Mouse (Mus musculus): ENCODE measurements around the gene E130218I03Rik. TPM values are rescaled to one million over a fixed set of nuclear protein-coding genes. Genes with fewer than 3 reads are reported as not detected.

The E130218I03Rik gene
- polyA plus RNA-seq (2014; fragmentation: Nextera tagmentation; extraction: Ambion mirVana): 0.35 and 0.43 TPM in 2 replicates

GRCm38 (mm10) chr4:134243516-134244250 lies at the start of gene E130218I03Rik:
TSS of gene E130218I03Rik (plus strand) at chr4:134243662.
- Histone ChIP-seq H3K4me3 (ENCODE audit: low read depth, low read length) (peak within 1 kb of the TSS; percentile 70; the same call in 1 of the 2 replicates), H3K4me2 (ENCODE audit: low read depth, severe bottlenecking) (no peak within 1 kb of the TSS; the same call in 1 of the 2 replicates), H3K27ac (replicated peaks; ENCODE audit: low read depth, low read length) (no peak within 1 kb of the TSS), H3K9me3 (ENCODE audit: control insufficient read depth, low read length) (no peaks in the 10 kb centered on the region), H3K9ac (ENCODE audit: low read length) (no peak within 1 kb of the TSS; the same call in 1 of the 2 replicates), H3K27me3 (ENCODE audit: control insufficient read depth, insufficient read depth, low read length) (peaks cover 18% of the 10 kb centered on the region), H3K36me3 (ENCODE audit: control insufficient read depth, insufficient read depth, low read length) (no peaks in the 10 kb centered on the region), H3K4me1 (ENCODE audit: control insufficient read depth, insufficient read depth, low read length) (peaks cover 4% of the 10 kb centered on the region; the same call in 1 of the 2 replicates)
- WGBS: 91% methylated on average over 17 of the region's 17 CpGs
- no peak for ATAC-seq (ENCODE audit: insufficient number of reproducible peaks, low FRiP score, low TSS enrichment, low read depth)
- no peak for DNase-seq (ENCODE audit: low spot score)

GRCm38 (mm10) chr4:134199371-134199770 lies 44.1 kb upstream of the E130218I03Rik start:
- 76% methylated on average over 2 of the region's 2 CpGs for WGBS
- Histone ChIP-seq H3K27me3 (ENCODE audit: control insufficient read depth, insufficient read depth, low read length) (no peaks in the 10 kb centered on the region), H3K27ac (replicated peaks; ENCODE audit: low read depth, low read length) (no peak overlapping the region), H3K36me3 (ENCODE audit: control insufficient read depth, insufficient read depth, low read length) (no peaks in the 10 kb centered on the region), H3K9ac (ENCODE audit: low read length) (no peak overlapping the region), H3K4me2 (ENCODE audit: low read depth, severe bottlenecking) (no peak overlapping the region), H3K4me3 (ENCODE audit: low read depth, low read length) (no peak overlapping the region), H3K9me3 (ENCODE audit: control insufficient read depth, low read length) (no peaks in the 10 kb centered on the region), H3K4me1 (ENCODE audit: control insufficient read depth, insufficient read depth, low read length) (no peaks in the 10 kb centered on the region)
- ATAC-seq (ENCODE audit: insufficient number of reproducible peaks, low FRiP score, low TSS enrichment, low read depth) (no peak), DNase-seq (ENCODE audit: low spot score) (no peak)

GRCm38 (mm10) chr4:134202904-134203303 lies 40.6 kb upstream of the E130218I03Rik start, which contains the start of gene Gm7534:
TSS of gene Gm7534 (minus strand) at chr4:134203004.
- Histone ChIP-seq H3K27me3 (ENCODE audit: control insufficient read depth, insufficient read depth, low read length) (no peaks in the 10 kb centered on the region), H3K9me3 (ENCODE audit: control insufficient read depth, low read length) (no peaks in the 10 kb centered on the region), H3K4me2 (ENCODE audit: low read depth, severe bottlenecking) (no peak within 1 kb of the TSS), H3K27ac (replicated peaks; ENCODE audit: low read depth, low read length) (no peak within 1 kb of the TSS), H3K4me3 (ENCODE audit: low read depth, low read length) (no peak within 1 kb of the TSS), H3K9ac (ENCODE audit: low read length) (no peak within 1 kb of the TSS), H3K4me1 (ENCODE audit: control insufficient read depth, insufficient read depth, low read length) (0 out of 2 replicates have a peak, but pooled peaks cover 2% of the 10 kb centered on the region), H3K36me3 (ENCODE audit: control insufficient read depth, insufficient read depth, low read length) (no peaks in the 10 kb centered on the region)
- DNase-seq (ENCODE audit: low spot score) (no peak), ATAC-seq (ENCODE audit: insufficient number of reproducible peaks, low FRiP score, low TSS enrichment, low read depth) (no peak)
- whole genome bisulfite sequencing: 82% methylated on average over 4 of the region's 4 CpGs

GRCm38 (mm10) chr4:134203340-134203896 lies 40.0 kb upstream of the E130218I03Rik start:
- no peak overlapping the region for H3K4me2 ChIP-seq (ENCODE audit: low read depth, severe bottlenecking)
- ATAC-seq (ENCODE audit: insufficient number of reproducible peaks, low FRiP score, low TSS enrichment, low read depth) (no peak), DNase-seq (ENCODE audit: low spot score) (no peak)
- no peak overlapping the region for H3K9ac ChIP-seq (ENCODE audit: low read length)
- 0 out of 2 replicates have a peak, but pooled peaks cover 2% of the 10 kb centered on the region for H3K4me1 ChIP-seq (ENCODE audit: control insufficient read depth, insufficient read depth, low read length)
- H3K36me3 ChIP-seq (ENCODE audit: control insufficient read depth, insufficient read depth, low read length): no peaks in the 10 kb centered on the region
- no peak overlapping the region for H3K4me3 ChIP-seq (ENCODE audit: low read depth, low read length)
- no peaks in the 10 kb centered on the region for H3K27me3 ChIP-seq (ENCODE audit: control insufficient read depth, insufficient read depth, low read length)
- H3K9me3 ChIP-seq (ENCODE audit: control insufficient read depth, low read length): no peaks in the 10 kb centered on the region
- 83% methylated on average over 17 of the region's 17 CpGs for WGBS
- H3K27ac ChIP-seq (replicated peaks; ENCODE audit: low read depth, low read length): no peak overlapping the region

- Histone ChIP-seq H3K4me2 (ENCODE audit: low read depth, severe bottlenecking) (no peak overlapping the region), H3K27me3 (ENCODE audit: control insufficient read depth, insufficient read depth, low read length) (no peaks in the 10 kb centered on the region), H3K9ac (ENCODE audit: low read length) (no peak overlapping the region), H3K4me3 (ENCODE audit: low read depth, low read length) (no peak overlapping the region), H3K36me3 (ENCODE audit: control insufficient read depth, insufficient read depth, low read length) (no peaks in the 10 kb centered on the region), H3K4me1 (ENCODE audit: control insufficient read depth, insufficient read depth, low read length) (0 out of 2 replicates have a peak, but pooled peaks cover 2% of the 10 kb centered on the region), H3K9me3 (ENCODE audit: control insufficient read depth, low read length) (no peaks in the 10 kb centered on the region), H3K27ac (replicated peaks; ENCODE audit: low read depth, low read length) (no peak overlapping the region)
- DNase-seq (ENCODE audit: low spot score) (no peak), ATAC-seq (ENCODE audit: insufficient number of reproducible peaks, low FRiP score, low TSS enrichment, low read depth) (no peak)
- WGBS: 56% methylated on average over 6 of the region's 6 CpGs
Measured at GRCm38 (mm10) chr4:134206488-134207053, 36.9 kb upstream of the E130218I03Rik start.

GRCm38 (mm10) chr4:134222793-134223600 lies 20.5 kb upstream of the E130218I03Rik start:
- H3K9me3 ChIP-seq (ENCODE audit: control insufficient read depth, low read length): no peaks in the 10 kb centered on the region
- ATAC-seq (ENCODE audit: insufficient number of reproducible peaks, low FRiP score, low TSS enrichment, low read depth) (no peak), DNase-seq (ENCODE audit: low spot score) (no peak)
- H3K9ac ChIP-seq (ENCODE audit: low read length): no peak overlapping the region
- no peak overlapping the region for H3K4me3 ChIP-seq (ENCODE audit: low read depth, low read length)
- H3K36me3 ChIP-seq (ENCODE audit: control insufficient read depth, insufficient read depth, low read length): no peaks in the 10 kb centered on the region
- H3K4me1 ChIP-seq (ENCODE audit: control insufficient read depth, insufficient read depth, low read length): no peaks in the 10 kb centered on the region
- 67% methylated on average over 11 of the region's 11 CpGs for WGBS
- H3K27ac ChIP-seq (replicated peaks; ENCODE audit: low read depth, low read length): no peak overlapping the region
- no peaks in the 10 kb centered on the region for H3K27me3 ChIP-seq (ENCODE audit: control insufficient read depth, insufficient read depth, low read length)
- no peak overlapping the region for H3K4me2 ChIP-seq (ENCODE audit: low read depth, severe bottlenecking)

GRCm38 (mm10) chr4:134227194-134227593 lies 16.3 kb upstream of the E130218I03Rik start, which contains the start of gene Catsper4:
TSS of gene Catsper4 (minus strand) at chr4:134227383.
- no peak within 1 kb of the TSS for H3K4me3 ChIP-seq (ENCODE audit: low read depth, low read length)
- H3K36me3 ChIP-seq (ENCODE audit: control insufficient read depth, insufficient read depth, low read length): no peaks in the 10 kb centered on the region
- DNase-seq (ENCODE audit: low spot score) (no peak), ATAC-seq (ENCODE audit: insufficient number of reproducible peaks, low FRiP score, low TSS enrichment, low read depth) (no peak)
- WGBS: 72% methylated on average over 8 of the region's 8 CpGs
- H3K4me2 ChIP-seq (ENCODE audit: low read depth, severe bottlenecking): no peak within 1 kb of the TSS
- H3K4me1 ChIP-seq (ENCODE audit: control insufficient read depth, insufficient read depth, low read length): no peaks in the 10 kb centered on the region
- no peak within 1 kb of the TSS for H3K9ac ChIP-seq (ENCODE audit: low read length)
- H3K9me3 ChIP-seq (ENCODE audit: control insufficient read depth, low read length): no peaks in the 10 kb centered on the region
- H3K27ac ChIP-seq (replicated peaks; ENCODE audit: low read depth, low read length): no peak within 1 kb of the TSS
- H3K27me3 ChIP-seq (ENCODE audit: control insufficient read depth, insufficient read depth, low read length): no peaks in the 10 kb centered on the region

GRCm38 (mm10) chr4:134230431-134230830 lies 13.0 kb upstream of the E130218I03Rik start:
- Histone ChIP-seq H3K4me1 (ENCODE audit: control insufficient read depth, insufficient read depth, low read length) (no peaks in the 10 kb centered on the region), H3K27me3 (ENCODE audit: control insufficient read depth, insufficient read depth, low read length) (no peaks in the 10 kb centered on the region), H3K4me3 (ENCODE audit: low read depth, low read length) (no peak overlapping the region), H3K9ac (ENCODE audit: low read length) (no peak overlapping the region), H3K9me3 (ENCODE audit: control insufficient read depth, low read length) (no peaks in the 10 kb centered on the region), H3K36me3 (ENCODE audit: control insufficient read depth, insufficient read depth, low read length) (no peaks in the 10 kb centered on the region), H3K4me2 (ENCODE audit: low read depth, severe bottlenecking) (no peak overlapping the region), H3K27ac (replicated peaks; ENCODE audit: low read depth, low read length) (no peak overlapping the region)
- 31% methylated on average over 8 of the region's 8 CpGs for WGBS
- ATAC-seq (ENCODE audit: insufficient number of reproducible peaks, low FRiP score, low TSS enrichment, low read depth): no peak
- DNase-seq (ENCODE audit: low spot score): no peak

All from limb, embryonic 11.5 days (tissue).